Mouse (Mus musculus): ENCODE results near the gene Lilra5.
"Not testable (repeated sequence)": the region's sequence is repeated elsewhere in the genome, so short reads cannot be mapped to it uniquely, and the experiment has no call there.

- TF ChIP-seq TCF12 (IDR thresholded peaks at IDR 0.05; ENCODE audit: low read depth, low read length); GABPA (IDR thresholded peaks at IDR 0.05; ENCODE audit: insufficient replicate concordance, low read depth, low read length); TBP (conservative IDR thresholded peaks at IDR 0.05; ENCODE audit: low read depth, low read length); CHD1 (IDR thresholded peaks at IDR 0.05; ENCODE audit: low read depth, low read length); POLR2A (IDR thresholded peaks at IDR 0.05; ENCODE audit: low read depth, low read length); NELFE (IDR thresholded peaks at IDR 0.05; ENCODE audit: low read depth, low read length); RAD21 (IDR thresholded peaks at IDR 0.05; ENCODE audit: low read depth, low read length); CTCF (conservative IDR thresholded peaks at IDR 0.05 in 1 of 2, IDR thresholded peaks at IDR 0.05 in 1 of 2; ENCODE audit: low read depth in 2 of 2, low read length in 2 of 2); NRF1 (IDR thresholded peaks at IDR 0.05; ENCODE audit: low read depth, low read length); ELF1 (IDR thresholded peaks at IDR 0.05; ENCODE audit: low read depth, low read length); KAT2A (IDR thresholded peaks at IDR 0.05; ENCODE audit: insufficient replicate concordance, low read length); MAX (IDR thresholded peaks at IDR 0.05; ENCODE audit: low read length): not testable (repeated sequence)
Observed at GRCm38 (mm10) chr7:4275500-4275899, 37.9 kb downstream of the Lilra5 start.
